Mouse (Mus musculus): ENCODE data around the gene Fbxo10.
"Not testable (repeated sequence)": the region's sequence is repeated elsewhere in the genome, so short reads cannot be mapped to it uniquely, and the experiment has no call there.

GRCm38 (mm10) chr4:45038879-45039278, 45.5 kb downstream of the Fbxo10 start:
- TF ChIP-seq POLR2A (IDR thresholded peaks at IDR 0.05; ENCODE audit: low read depth, low read length); CTCF (IDR thresholded peaks at IDR 0.05; ENCODE audit: extremely low read depth, insufficient read depth, insufficient read length, insufficient replicate concordance): not testable (repeated sequence)

All from spleen, adult 2 months (tissue).